Mouse (Mus musculus) Patski (cell line): ENCODE measurements around the gene Acaca. TPM values are rescaled to one million over a fixed set of nuclear protein-coding genes. Genes with fewer than 3 reads are reported as not detected.

Experiments used
- ATAC-seq: fragments of 100-300 bp; one replicate; pipeline ENCODE4 v1.8.0; 2021
- CTCF ChIA-PET: fragments of 350-600 bp; sonication (Branson Sonifier 250); formaldehyde crosslinking; loops from one replicate; lab custom pipeline; 2022; ENCODE audit warnings: inconsistent platforms; lab: Charles Lee
- POLR2A ChIA-PET: fragments of 350-600 bp; sonication (Branson Sonifier 250); formaldehyde crosslinking; loops from one replicate; lab custom pipeline; 2022; ENCODE audit warnings: antibody characterized with exemption, inconsistent platforms; lab: Charles Lee
- DNase-seq: peaks from one replicate; pipeline ENCODE4 v3.0.0-alpha.2; 2011; ENCODE audit warnings: low read depth, low spot score
- H3K27me3 ChIP-seq: fragments of 371-371 bp; one replicate; pipeline ENCODE4 v1.5.1; 2021
- CTCF ChIP-seq: fragments of 100-300 bp; IDR thresholded peaks from one replicate; pipeline ENCODE4 v1.5.1; 2021
- in situ Hi-C: fragments of 300-500 bp; cut with MboI; formaldehyde crosslinking; loops from 3 replicates; pipeline ENCODE4 v1.11.1; 2018; ENCODE audit warnings: low pct_unique_long_range_greater_than_20kb, mixed read lengths
- polyA plus RNA-seq: library from polyadenylated mRNA; unstranded; gene quantifications from one replicate; pipeline ENCODE4 v1.2.3, GENCODE M21; 2021

Gene Acaca
- polyA plus RNA-seq, 1 experiment from 2014 or later, result 29.4 TPM

DNA sequence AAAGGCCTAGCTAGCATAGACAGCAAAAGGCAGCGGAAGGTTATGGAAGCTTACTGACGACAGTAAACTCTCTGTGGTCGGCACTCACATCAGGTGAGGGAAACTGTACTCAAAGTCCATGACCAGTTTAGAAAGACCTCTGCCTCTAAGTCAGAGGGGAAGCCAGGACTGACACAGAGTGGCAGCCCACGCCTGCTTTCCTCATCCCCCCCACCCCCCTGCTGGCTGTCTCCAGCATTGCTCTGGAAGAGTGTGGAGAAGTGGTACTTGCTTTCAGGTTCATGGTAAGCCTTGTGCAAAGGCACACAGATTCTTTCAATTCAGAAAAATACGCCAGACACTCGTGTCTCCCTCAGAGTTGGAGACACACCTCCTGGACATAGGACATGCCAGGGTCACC lies 305.4 kb downstream of the Acaca start:
- H3K27me3 ChIP-seq, result no peaks in the 10 kb centered on the region
- ChIA-PET CTCF (interaction anchor here (1.1 kb wide), 1 partner anchor 359 kb away, joined by 3 read pairs; no protein-coding TSS in a partner anchor), POLR2A (interaction anchor here (0.6 kb wide), 1 partner anchor 52 kb away, joined by 4 read pairs; no protein-coding TSS in a partner anchor)
- in situ Hi-C loops, result loop anchor here (5.0 kb wide), 2 partner anchors 67 to 362 kb away; no protein-coding TSS in a partner anchor
- ATAC-seq (no peak), DNase-seq (no peak)
- peak; percentile 40 for TF ChIP-seq CTCF

DNA sequence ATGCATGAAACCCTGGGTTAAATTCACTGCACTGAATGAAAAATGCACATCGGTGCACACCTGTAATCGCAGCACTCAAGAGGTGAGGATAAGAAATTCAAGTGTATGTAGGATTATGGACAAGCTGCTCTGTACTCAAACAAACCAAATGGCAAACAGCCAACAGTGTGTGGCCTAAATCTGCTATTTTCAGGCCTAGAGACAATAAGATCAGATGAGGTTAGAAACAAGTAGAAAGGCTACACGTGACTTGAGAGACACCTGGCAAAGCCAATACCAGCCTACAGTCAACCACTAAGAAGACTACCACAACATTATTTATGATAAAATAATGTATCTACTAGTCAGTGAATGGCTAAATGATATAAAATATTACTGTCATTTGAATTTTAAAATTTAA lies 310.9 kb downstream of the Acaca start:
- ChIA-PET CTCF (no interaction called here), POLR2A (interaction anchor here (0.6 kb wide), 1 partner anchor 8 kb away, joined by 3 read pairs; no protein-coding TSS in a partner anchor)
- TF ChIP-seq CTCF, result no peak
- no peaks in the 10 kb centered on the region for H3K27me3 ChIP-seq
- in situ Hi-C loops, result no loop called here
- no peak for ATAC-seq
- no peak for DNase-seq

DNA sequence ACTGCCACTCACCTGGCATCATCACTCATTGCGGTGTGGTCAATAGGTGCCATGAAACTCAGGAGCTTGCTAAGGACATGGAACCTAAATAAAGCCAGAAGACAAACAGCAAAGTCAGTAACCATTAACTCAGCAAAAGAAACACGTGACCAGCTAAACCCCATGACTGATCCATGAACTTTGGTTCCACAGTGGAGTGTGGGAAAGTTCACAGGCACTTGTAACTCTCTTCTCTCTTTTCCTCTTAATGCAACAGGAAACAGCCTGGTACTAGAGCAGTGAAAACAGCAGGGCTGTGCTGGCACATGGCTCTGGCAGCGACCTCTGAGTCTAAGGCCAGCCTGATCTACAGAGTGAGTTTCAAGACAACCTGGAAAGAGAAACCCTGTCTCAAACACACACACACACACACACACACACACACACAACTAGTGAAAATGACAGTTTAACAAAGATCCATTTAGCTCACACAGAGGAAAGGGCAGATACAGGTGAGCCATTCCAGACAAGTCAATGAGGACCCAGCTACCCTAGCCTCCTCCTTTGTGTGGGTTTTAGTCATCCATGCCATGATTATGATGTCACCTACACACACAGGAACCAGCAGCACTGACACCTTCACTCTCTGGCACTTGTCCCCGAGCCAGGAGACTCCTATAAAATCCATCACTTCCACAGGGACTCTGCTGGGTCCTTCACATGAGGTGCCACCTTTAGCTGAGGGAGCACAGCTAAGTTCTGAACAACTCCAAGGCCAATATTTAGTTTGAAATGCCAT lies 313.3 kb downstream of the Acaca start:
- CTCF ChIA-PET, result interaction anchor here (1.0 to 2.1 kb wide), 3 partner anchors 10 to 13 kb away, joined by 3 to 8 read pairs (median 4); no protein-coding TSS in a partner anchor
- DNase-seq (no peak), ATAC-seq (no peak)
- in situ Hi-C loops, result no loop called here
- TF ChIP-seq CTCF, result no peak
- POLR2A ChIA-PET, result interaction anchor here (0.7 kb wide), 1 partner anchor 33 kb away, joined by 4 read pairs; no protein-coding TSS in a partner anchor
- no peaks in the 10 kb centered on the region for H3K27me3 ChIP-seq

Other genes starting within 250 kb of the Acaca start
- 43.0 TPM for gene Ddx52, start 187.6 kb upstream of the Acaca start, polyA plus RNA-seq
- gene Synrg, start 165.2 kb upstream of the Acaca start, polyA plus RNA-seq, result 34.3 TPM
- gene Dusp14, start 60.4 kb upstream of the Acaca start, polyA plus RNA-seq, result 34.8 TPM
- gene Tada2a, start 72 bp upstream of the Acaca start, polyA plus RNA-seq, result 22.9 TPM
- gene Gm11437, start 37.8 kb downstream of the Acaca start, polyA plus RNA-seq, result not detected